Mouse (Mus musculus): ENCODE measurements around the gene Tk2. TPM values are rescaled to one million over a fixed set of nuclear protein-coding genes. Genes with fewer than 3 reads are reported as not detected.

Gene Tk2
- polyA plus RNA-seq, 1 experiment from 2014 or later: 32.5 TPM

- H3K27me3 ChIP-seq (ENCODE audit: control insufficient read depth, insufficient read depth, low read length): no peaks in the 10 kb centered on the region
- WGBS: 93% methylated on average over 5 of the region's 5 CpGs
- no peak overlapping the region for H3K4me2 ChIP-seq (replicated peaks; ENCODE audit: low read depth, low read length)
- H3K27ac ChIP-seq (ENCODE audit: low read depth, low read length): no peak overlapping the region
- H3K36me3 ChIP-seq (ENCODE audit: control insufficient read depth, insufficient read depth, low read length): 0 out of 2 replicates have a peak, but pooled peaks cover 6% of the 10 kb centered on the region
- H3K9ac ChIP-seq (ENCODE audit: low read depth, low read length): no peak overlapping the region
- no peaks in the 10 kb centered on the region for H3K9me3 ChIP-seq (ENCODE audit: control insufficient read depth, low read length)
- H3K4me3 ChIP-seq (ENCODE audit: low read depth, low read length): no peak overlapping the region
- ATAC-seq (ENCODE audit: low FRiP score) (no peak), DNase-seq (ENCODE audit: low spot score) (no peak)
- no peaks in the 10 kb centered on the region for H3K4me1 ChIP-seq (replicated peaks; ENCODE audit: control insufficient read depth, insufficient read depth, low read length)
Measured at GRCm38 (mm10) chr8:104232919-104233318, 15.4 kb downstream of the Tk2 start.

GRCm38 (mm10) chr8:104232039-104232438 is 16.3 kb downstream of the Tk2 start:
- H3K4me2 ChIP-seq (replicated peaks; ENCODE audit: low read depth, low read length): no peak overlapping the region
- H3K27me3 ChIP-seq (ENCODE audit: control insufficient read depth, insufficient read depth, low read length): no peaks in the 10 kb centered on the region
- WGBS: 95% methylated on average over 4 of the region's 4 CpGs
- H3K4me1 ChIP-seq (replicated peaks; ENCODE audit: control insufficient read depth, insufficient read depth, low read length): no peaks in the 10 kb centered on the region
- ATAC-seq (ENCODE audit: low FRiP score): no peak
- no peak for DNase-seq (ENCODE audit: low spot score)
- H3K9me3 ChIP-seq (ENCODE audit: control insufficient read depth, low read length): no peaks in the 10 kb centered on the region
- H3K36me3 ChIP-seq (ENCODE audit: control insufficient read depth, insufficient read depth, low read length): 0 out of 2 replicates have a peak, but pooled peaks cover 9% of the 10 kb centered on the region
- H3K27ac ChIP-seq (ENCODE audit: low read depth, low read length): no peak overlapping the region
- H3K9ac ChIP-seq (ENCODE audit: low read depth, low read length): no peak overlapping the region
- no peak overlapping the region for H3K4me3 ChIP-seq (ENCODE audit: low read depth, low read length)

- no peaks in the 10 kb centered on the region for H3K4me1 ChIP-seq (replicated peaks; ENCODE audit: control insufficient read depth, insufficient read depth, low read length)
- H3K4me2 ChIP-seq (replicated peaks; ENCODE audit: low read depth, low read length): no peak overlapping the region
- H3K27me3 ChIP-seq (ENCODE audit: control insufficient read depth, insufficient read depth, low read length): no peaks in the 10 kb centered on the region
- no peak overlapping the region for H3K9ac ChIP-seq (ENCODE audit: low read depth, low read length)
- WGBS: 92% methylated on average over 9 of the region's 9 CpGs
- ATAC-seq (ENCODE audit: low FRiP score) (no peak), DNase-seq (ENCODE audit: low spot score) (no peak)
- no peak overlapping the region for H3K27ac ChIP-seq (ENCODE audit: low read depth, low read length)
- H3K9me3 ChIP-seq (ENCODE audit: control insufficient read depth, low read length): no peaks in the 10 kb centered on the region
- H3K36me3 ChIP-seq (ENCODE audit: control insufficient read depth, insufficient read depth, low read length): 0 out of 2 replicates have a peak, but pooled peaks cover 9% of the 10 kb centered on the region
- H3K4me3 ChIP-seq (ENCODE audit: low read depth, low read length): no peak overlapping the region
Measured at GRCm38 (mm10) chr8:104230377-104230776, 18.0 kb downstream of the Tk2 start.

GRCm38 (mm10) chr8:104227048-104227447 is 21.3 kb downstream of the Tk2 start:
- H3K36me3 ChIP-seq (ENCODE audit: control insufficient read depth, insufficient read depth, low read length): 0 out of 2 replicates have a peak, but pooled peaks cover 9% of the 10 kb centered on the region
- 90% methylated on average over 5 of the region's 5 CpGs for WGBS

GRCm38 (mm10) chr8:104219806-104220205 is 28.6 kb downstream of the Tk2 start:
- H3K36me3 ChIP-seq (ENCODE audit: control insufficient read depth, insufficient read depth, low read length): no peaks in the 10 kb centered on the region
- no peak overlapping the region for H3K4me2 ChIP-seq (replicated peaks; ENCODE audit: low read depth, low read length)
- H3K27ac ChIP-seq (ENCODE audit: low read depth, low read length): no peak overlapping the region
- 45% methylated on average over 5 of the region's 5 CpGs for WGBS
- no peaks in the 10 kb centered on the region for H3K27me3 ChIP-seq (ENCODE audit: control insufficient read depth, insufficient read depth, low read length)
- H3K9ac ChIP-seq (ENCODE audit: low read depth, low read length): no peak overlapping the region
- ATAC-seq (ENCODE audit: low FRiP score) (peak; percentile 65; the same call in 1 of the 2 replicates), DNase-seq (ENCODE audit: low spot score) (peak; percentile 85)
- H3K9me3 ChIP-seq (ENCODE audit: control insufficient read depth, low read length): no peaks in the 10 kb centered on the region
- no peaks in the 10 kb centered on the region for H3K4me1 ChIP-seq (replicated peaks; ENCODE audit: control insufficient read depth, insufficient read depth, low read length)
- no peak overlapping the region for H3K4me3 ChIP-seq (ENCODE audit: low read depth, low read length)

More at GRCm38 (mm10) chr8:104227048-104227447, 21.3 kb downstream of the Tk2 start:
- DNase-seq (ENCODE audit: low spot score) (no peak), ATAC-seq (ENCODE audit: low FRiP score) (no peak)
- H3K27me3 ChIP-seq (ENCODE audit: control insufficient read depth, insufficient read depth, low read length): no peaks in the 10 kb centered on the region
- H3K4me2 ChIP-seq (replicated peaks; ENCODE audit: low read depth, low read length): no peak overlapping the region
- no peak overlapping the region for H3K4me3 ChIP-seq (ENCODE audit: low read depth, low read length)
- no peak overlapping the region for H3K27ac ChIP-seq (ENCODE audit: low read depth, low read length)
- H3K4me1 ChIP-seq (replicated peaks; ENCODE audit: control insufficient read depth, insufficient read depth, low read length): no peaks in the 10 kb centered on the region
- H3K9me3 ChIP-seq (ENCODE audit: control insufficient read depth, low read length): no peaks in the 10 kb centered on the region
- no peak overlapping the region for H3K9ac ChIP-seq (ENCODE audit: low read depth, low read length)

- no peak overlapping the region for H3K4me3 ChIP-seq (ENCODE audit: low read depth, low read length)
- ATAC-seq (ENCODE audit: low FRiP score): peak; percentile 10; the same call in 1 of the 2 replicates
- WGBS: 28% methylated on average over 11 of the region's 11 CpGs
- no peak overlapping the region for H3K4me2 ChIP-seq (replicated peaks; ENCODE audit: low read depth, low read length)
- DNase-seq (ENCODE audit: low spot score): peak; percentile 60
- no peak overlapping the region for H3K9ac ChIP-seq (ENCODE audit: low read depth, low read length)
- H3K4me1 ChIP-seq (replicated peaks; ENCODE audit: control insufficient read depth, insufficient read depth, low read length): no peaks in the 10 kb centered on the region
- H3K9me3 ChIP-seq (ENCODE audit: control insufficient read depth, low read length): no peaks in the 10 kb centered on the region
- no peaks in the 10 kb centered on the region for H3K27me3 ChIP-seq (ENCODE audit: control insufficient read depth, insufficient read depth, low read length)
- H3K27ac ChIP-seq (ENCODE audit: low read depth, low read length): no peak overlapping the region
- H3K36me3 ChIP-seq (ENCODE audit: control insufficient read depth, insufficient read depth, low read length): no peaks in the 10 kb centered on the region
Measured at GRCm38 (mm10) chr8:104219079-104219478, 29.3 kb downstream of the Tk2 start.

GRCm38 (mm10) chr8:104217601-104218000 is 30.8 kb downstream of the Tk2 start:
- WGBS: 90% methylated on average over 5 of the region's 5 CpGs
- Histone ChIP-seq H3K4me3 (ENCODE audit: low read depth, low read length) (no peak overlapping the region), H3K27me3 (ENCODE audit: control insufficient read depth, insufficient read depth, low read length) (no peaks in the 10 kb centered on the region), H3K4me2 (replicated peaks; ENCODE audit: low read depth, low read length) (no peak overlapping the region), H3K9me3 (ENCODE audit: control insufficient read depth, low read length) (no peaks in the 10 kb centered on the region), H3K9ac (ENCODE audit: low read depth, low read length) (no peak overlapping the region), H3K36me3 (ENCODE audit: control insufficient read depth, insufficient read depth, low read length) (no peaks in the 10 kb centered on the region), H3K4me1 (replicated peaks; ENCODE audit: control insufficient read depth, insufficient read depth, low read length) (no peaks in the 10 kb centered on the region), H3K27ac (ENCODE audit: low read depth, low read length) (no peak overlapping the region)
- no peak for DNase-seq (ENCODE audit: low spot score)
- no peak for ATAC-seq (ENCODE audit: low FRiP score)

GRCm38 (mm10) chr8:104205292-104205691 is 43.1 kb downstream of the Tk2 start:
- Histone ChIP-seq H3K9me3 (ENCODE audit: control insufficient read depth, low read length) (no peaks in the 10 kb centered on the region), H3K4me3 (ENCODE audit: low read depth, low read length) (no peak overlapping the region), H3K4me2 (replicated peaks; ENCODE audit: low read depth, low read length) (no peak overlapping the region), H3K4me1 (replicated peaks; ENCODE audit: control insufficient read depth, insufficient read depth, low read length) (no peaks in the 10 kb centered on the region), H3K27me3 (ENCODE audit: control insufficient read depth, insufficient read depth, low read length) (no peaks in the 10 kb centered on the region), H3K9ac (ENCODE audit: low read depth, low read length) (no peak overlapping the region), H3K36me3 (ENCODE audit: control insufficient read depth, insufficient read depth, low read length) (no peaks in the 10 kb centered on the region), H3K27ac (ENCODE audit: low read depth, low read length) (no peak overlapping the region)
- 44% methylated on average over 3 of the region's 3 CpGs for WGBS
- ATAC-seq (ENCODE audit: low FRiP score) (peak; percentile 65), DNase-seq (ENCODE audit: low spot score) (no peak)

GRCm38 (mm10) chr8:104202320-104202719 is 46.0 kb downstream of the Tk2 start:
- no peak overlapping the region for H3K27ac ChIP-seq (ENCODE audit: low read depth, low read length)
- H3K27me3 ChIP-seq (ENCODE audit: control insufficient read depth, insufficient read depth, low read length): no peaks in the 10 kb centered on the region
- no peak overlapping the region for H3K9ac ChIP-seq (ENCODE audit: low read depth, low read length)
- no peaks in the 10 kb centered on the region for H3K4me1 ChIP-seq (replicated peaks; ENCODE audit: control insufficient read depth, insufficient read depth, low read length)
- DNase-seq (ENCODE audit: low spot score): no peak
- H3K4me2 ChIP-seq (replicated peaks; ENCODE audit: low read depth, low read length): no peak overlapping the region
- H3K4me3 ChIP-seq (ENCODE audit: low read depth, low read length): no peak overlapping the region
- H3K9me3 ChIP-seq (ENCODE audit: control insufficient read depth, low read length): no peaks in the 10 kb centered on the region
- WGBS: 88% methylated on average over 4 of the region's 4 CpGs
- no peak for ATAC-seq (ENCODE audit: low FRiP score)
- H3K36me3 ChIP-seq (ENCODE audit: control insufficient read depth, insufficient read depth, low read length): no peaks in the 10 kb centered on the region
